Mouse (Mus musculus): ENCODE measurements at regions not wholly inside any gene's neighbourhood (a gene's known extent, or its start where the extent isn't known, plus 50 kb on each side); places are given as distances from the start of the nearest gene placed in this dataset.

DNA sequence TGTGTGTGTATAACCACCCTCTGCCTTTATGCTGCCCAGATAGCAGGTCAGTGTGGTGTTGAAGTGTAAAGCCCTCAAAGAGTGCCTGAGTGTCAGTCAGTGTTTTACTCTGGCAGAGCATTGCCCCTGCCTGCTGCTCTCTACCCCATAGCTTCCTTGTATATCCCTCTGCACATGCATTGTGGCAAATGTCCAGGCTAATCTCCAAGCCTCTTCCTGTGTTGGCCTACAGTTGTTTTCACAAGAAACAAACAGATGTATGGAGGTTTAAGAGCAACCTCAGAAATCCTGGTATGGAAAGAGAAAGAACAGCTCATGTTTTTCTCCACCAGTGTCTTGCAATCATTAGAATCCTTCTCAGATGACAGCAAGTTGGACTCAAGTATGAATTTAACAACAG, 201.0 kb upstream of the Id2 start:
- DNase-seq (ENCODE audit: low spot score), result no peak

DNA sequence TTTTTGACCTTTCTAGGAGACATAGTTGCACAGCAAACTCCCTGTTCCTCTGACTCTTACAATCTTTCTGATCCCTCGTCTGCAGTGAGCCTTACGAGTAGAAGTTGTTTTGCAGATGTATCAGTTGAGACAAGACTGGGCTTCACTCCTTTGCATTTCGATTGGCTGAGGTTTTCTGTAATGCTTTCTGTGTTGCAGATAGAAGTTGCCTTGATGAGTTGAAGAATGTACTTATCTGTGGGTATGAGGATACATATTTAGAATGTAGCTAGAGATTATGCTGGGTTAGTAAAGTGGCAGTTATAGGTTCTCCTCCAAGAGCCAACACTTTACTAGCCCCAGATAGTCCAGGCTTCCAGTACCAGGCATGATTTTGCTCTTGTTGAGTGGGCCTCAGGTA, 199.7 kb upstream of the Id2 start:
- no peak for DNase-seq (ENCODE audit: low spot score)

DNA sequence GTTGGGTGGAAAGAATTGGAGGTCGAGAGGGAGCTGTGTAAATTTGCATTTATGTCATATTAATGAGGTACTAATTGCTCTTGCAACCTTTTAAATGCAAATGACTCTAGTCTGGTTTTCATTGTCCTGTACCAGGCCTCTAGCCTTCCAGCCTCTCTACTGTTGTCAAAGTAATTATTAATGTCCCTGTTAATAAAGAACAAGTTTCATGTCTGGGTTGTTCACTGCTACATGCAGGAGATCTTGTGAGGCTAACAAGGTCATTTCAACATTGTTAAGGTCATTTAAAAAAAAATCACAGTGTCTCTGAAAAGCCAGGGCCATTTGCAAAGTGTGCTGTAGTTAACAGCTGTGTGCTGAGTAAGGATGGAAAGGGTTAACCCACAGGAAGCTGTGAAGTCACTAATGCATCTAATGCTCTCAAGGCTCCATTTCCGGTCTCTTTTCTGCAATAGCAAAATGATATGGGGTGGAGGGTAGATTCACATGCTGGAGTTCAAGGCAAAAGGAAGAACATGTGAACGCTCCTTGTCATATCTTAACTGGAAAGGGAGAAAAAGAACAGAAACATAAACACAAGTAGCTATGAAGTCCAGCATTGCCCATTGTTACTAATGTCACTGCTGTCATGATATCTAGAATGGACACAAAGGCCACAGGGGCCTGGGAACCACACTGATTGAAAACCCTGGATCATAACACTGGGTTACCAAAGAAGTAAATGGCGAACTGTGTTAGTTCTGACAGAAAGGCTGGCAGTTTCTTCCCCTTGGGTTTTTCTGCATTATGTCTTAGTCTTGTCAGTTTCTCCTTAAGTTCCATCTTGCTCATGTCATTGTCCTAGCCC, 197.5 kb upstream of the Id2 start:
- no peak for DNase-seq (ENCODE audit: low spot score)

DNA sequence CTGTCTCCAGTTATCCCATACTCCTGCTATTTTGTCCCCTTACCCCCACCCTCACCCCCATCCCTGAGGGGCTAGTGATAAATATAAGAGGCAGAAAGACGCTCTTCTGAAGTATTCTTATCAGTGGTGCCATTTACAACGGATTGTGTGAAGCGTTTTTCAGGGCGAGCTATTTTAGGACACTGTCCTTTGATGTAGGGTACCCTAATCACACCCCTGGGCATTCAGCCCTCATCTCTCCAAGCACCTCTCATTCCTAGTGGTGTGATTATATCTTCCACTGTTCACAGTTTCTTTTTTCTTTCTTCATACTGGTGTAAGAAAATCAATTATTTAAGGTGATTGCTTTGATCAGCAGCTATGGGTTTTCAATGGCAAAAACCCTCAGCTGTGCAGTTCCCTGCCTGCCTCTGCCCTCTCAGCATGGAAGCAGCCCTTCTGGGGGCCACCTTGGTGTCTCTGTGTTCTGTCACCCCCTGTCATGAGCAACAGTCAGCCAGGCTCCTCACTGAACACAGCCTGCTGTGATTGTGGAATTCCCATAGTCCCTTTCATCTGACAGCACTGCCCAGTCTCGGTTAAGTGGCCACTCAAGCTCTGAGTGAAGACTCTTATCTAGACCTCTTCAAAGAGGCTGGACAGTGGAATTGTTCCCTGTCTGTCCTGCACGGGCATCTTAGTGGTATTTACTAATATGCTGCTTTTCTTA, 196.7 kb upstream of the Id2 start:
- DNase-seq (ENCODE audit: low spot score), result no peak

DNA sequence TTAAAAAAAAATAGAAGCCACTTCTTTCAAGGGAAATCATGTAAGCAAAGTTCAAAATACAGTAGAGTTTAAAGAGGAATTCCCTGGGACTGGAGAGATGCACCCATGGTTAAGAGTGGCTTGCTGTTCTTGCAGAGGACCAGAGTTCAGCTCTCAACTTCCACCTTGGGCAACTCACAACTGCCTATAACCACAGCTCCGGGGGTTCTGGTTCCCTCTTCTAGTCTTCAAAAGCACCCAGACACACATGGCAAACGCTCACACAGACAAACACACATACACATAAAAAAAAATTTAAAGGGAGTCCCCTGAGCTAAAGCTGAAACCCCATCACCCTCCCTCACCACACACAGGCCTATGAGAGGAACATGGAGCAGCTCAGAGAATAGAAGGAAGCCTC, 192.4 kb upstream of the Id2 start:
- no peak for DNase-seq (ENCODE audit: low spot score)

DNA sequence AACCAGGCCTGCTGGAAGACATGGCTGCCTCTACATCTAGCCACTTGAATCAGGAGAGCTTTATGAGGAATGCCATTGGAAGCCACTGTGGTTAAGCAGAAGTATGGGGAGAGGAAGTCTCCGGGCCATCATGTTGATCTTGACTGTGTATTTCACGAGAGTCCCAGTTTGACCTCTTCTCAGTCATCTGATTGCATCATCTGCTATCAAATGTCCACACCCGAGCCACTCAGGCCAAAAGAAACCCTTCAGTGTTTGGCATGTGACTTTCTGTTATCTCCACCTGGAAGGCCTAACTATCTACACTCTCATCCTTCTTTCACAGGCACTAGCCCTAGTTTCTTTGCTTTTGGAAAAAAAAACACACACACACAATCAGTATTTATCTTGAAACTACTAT, 186.9 kb upstream of the Id2 start:
- no peak for DNase-seq (ENCODE audit: low spot score)

DNA sequence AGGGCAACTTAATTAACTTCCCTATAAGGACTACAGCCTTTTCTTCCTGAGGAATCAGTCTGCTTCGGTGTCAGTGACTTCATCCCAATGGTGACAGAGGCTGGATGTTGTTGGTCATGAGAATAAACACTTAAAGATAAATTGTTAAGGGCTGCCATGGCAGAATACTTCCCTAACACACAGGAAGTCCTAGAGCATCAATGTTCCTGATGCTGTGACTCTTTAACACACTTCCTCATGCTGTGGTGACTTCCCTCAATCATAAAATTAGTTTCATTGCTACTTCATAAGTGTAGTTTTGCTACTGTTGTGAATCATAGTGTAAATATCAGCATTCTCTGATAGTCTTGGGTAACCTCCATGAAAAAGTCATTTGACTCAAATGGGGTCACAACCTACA, 184.5 kb upstream of the Id2 start:
- DNase-seq (ENCODE audit: low spot score), result no peak

DNA sequence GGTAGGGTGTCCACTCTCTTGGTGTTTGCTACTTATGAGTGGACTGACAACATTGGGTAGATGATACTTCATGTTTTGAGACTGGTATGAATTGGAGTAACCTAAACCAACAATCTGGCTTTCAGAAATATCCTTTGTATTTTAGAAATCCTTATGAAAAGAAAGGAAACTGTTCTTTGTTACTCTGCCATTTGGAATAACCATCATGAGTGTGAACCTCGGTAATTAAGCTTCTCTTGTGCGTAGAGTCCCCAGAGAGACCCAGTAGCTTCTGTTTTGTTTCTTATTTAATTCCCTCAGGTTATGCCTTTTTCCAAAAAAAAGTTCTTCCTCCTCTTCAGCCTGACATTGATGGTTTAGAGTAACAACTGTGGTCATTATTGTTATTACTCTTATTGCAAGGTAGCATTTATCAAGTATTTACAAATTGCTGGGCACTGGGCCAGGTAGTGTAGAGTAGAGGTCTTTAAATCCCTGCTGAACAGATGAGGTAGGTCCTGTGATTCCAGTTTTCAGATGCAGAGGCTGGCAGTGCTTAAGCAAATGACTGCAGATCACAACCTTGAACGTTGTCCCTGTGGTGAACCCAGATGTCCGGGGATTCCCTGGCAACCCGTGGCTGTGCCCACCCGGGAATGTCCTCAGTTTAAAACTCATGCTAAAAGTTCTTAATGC, 176.8 kb upstream of the Id2 start:
- no peak for DNase-seq (ENCODE audit: low spot score)

DNA sequence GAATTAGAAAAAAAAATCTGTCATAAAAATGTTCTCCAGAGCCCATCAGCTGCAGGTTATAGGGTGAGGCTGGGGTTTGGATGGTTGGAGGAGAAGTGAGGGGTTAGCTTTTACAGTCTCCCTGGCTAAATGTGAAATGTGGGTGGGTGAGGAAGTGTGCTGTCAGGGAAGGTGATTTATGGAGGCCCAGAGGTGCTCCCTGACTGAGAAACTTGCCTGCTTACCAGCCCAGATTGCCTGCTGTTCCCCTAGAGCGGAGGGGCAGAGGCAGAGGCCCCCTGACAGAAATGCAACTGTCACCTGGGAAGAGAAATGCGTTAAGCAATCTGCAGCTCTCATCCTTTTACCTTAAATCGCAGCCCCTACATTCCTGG, 175.8 kb upstream of the Id2 start:
- DNase-seq (ENCODE audit: low spot score), result no peak

DNA sequence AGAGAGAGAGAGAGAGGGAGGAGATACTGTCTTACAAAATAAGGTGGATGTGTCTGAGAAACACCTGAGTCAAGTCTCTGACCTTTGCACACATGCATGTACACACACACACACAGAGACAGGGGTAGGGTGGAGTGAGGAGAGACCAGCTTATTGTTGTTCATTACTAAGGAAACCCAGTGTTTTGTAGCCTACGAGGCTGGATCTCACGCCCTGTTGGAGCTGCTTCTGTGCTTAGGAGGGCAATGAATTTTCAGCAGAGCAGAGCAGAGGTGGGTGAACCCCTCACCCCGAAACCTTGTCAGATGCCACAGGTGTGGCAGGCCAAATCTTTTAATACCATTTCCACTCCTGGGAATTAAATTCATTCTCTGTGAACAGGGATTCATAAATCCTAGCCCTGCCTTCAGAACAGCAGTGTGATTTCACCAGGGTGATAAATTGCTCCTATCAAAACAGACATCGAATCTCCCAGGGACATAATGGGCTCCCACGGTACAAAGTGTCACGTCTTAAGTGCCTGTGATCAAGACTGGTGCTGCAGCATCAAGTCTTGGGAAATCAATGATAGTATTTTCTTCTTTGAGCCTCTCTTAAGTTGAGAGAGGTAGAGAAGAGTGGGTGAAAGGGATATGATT, 175.3 kb upstream of the Id2 start:
- DNase-seq (ENCODE audit: low spot score), result no peak

DNA sequence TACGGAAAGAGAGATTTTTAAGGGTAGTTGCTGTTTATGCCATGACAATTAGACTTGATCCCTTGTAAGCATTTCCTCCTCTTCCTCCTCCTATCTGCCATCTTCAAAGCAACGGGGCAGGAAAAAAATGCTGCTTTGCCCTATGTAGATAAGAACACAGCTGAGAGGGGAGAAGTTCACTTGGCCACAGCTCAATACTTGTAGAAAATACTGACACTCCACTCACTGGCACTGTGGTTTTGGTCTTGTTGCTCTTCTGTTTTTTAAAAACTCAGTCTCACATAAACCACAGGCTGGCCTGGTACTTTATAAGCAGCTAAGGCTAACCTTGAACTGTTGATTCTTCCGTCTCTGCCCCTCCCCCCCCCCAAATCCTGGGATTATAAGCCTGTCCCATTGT, 172.9 kb upstream of the Id2 start:
- DNase-seq (ENCODE audit: low spot score), result no peak

DNA sequence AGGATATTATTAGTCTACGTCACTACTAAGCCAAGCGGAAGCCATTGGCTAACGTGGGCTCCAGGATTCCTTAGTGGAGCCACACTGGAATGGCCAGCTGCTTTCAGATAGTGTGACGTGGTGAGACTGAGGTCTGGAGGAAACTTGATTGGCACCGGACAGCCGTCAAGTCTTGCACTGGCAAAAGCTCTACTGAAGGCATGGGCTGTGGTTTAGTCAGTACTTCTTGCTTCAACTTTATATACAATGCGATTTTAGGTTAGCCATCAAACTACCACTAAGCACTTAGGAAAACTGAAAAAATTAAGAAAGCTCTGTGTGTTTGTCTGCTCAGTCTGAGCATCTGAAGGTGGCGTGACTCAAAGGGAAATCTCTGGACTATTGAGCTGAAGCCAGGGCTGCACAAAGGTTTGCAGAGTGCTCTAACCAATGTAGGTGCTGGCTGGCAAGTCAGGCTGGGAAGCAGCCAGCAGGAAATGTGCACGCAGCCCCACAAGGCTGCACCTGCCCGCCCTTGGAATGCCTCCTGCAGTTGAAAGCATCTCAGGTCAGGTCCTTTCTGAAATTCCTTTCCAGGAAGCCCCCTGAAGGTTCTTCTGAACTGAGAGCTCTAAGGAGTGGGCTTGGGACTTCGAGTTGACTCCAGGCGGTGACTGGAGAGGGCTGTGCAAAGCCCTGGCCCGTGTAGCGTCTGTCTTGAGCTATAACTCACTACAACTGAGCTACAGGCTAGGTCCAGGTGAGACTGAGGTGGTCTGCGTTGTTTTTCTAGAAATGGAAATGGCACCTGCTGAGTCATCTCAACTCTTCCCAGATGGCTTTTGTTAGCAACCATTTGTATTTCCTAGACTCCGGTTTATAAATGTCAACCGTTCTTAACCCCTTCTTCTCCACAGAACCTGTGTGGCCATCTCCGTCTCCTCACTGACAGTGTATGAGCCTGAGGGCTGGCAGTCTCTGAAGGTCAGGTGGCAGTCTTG, 172.2 kb upstream of the Id2 start:
- DNase-seq (ENCODE audit: low spot score), result no peak

DNA sequence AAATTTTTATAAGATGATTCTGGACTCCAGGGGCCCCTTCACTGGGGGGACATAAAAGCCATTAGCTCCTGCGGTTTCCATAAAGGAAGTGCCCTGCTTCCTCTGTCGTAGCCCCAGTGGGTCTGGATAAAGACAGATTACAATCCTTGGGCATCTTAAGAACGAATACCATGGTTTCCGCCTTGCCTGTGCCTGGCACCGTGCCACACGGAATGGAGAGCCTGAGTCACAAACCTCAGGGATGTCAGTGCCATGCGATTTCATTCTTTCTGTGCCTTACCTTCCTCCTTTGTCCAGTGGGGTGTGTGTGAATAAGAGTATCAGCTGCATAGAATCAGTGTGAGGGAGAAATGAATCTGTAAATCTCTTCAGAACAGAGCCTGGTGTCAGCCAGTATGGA, 171.4 kb upstream of the Id2 start:
- DNase-seq (ENCODE audit: low spot score), result no peak

DNA sequence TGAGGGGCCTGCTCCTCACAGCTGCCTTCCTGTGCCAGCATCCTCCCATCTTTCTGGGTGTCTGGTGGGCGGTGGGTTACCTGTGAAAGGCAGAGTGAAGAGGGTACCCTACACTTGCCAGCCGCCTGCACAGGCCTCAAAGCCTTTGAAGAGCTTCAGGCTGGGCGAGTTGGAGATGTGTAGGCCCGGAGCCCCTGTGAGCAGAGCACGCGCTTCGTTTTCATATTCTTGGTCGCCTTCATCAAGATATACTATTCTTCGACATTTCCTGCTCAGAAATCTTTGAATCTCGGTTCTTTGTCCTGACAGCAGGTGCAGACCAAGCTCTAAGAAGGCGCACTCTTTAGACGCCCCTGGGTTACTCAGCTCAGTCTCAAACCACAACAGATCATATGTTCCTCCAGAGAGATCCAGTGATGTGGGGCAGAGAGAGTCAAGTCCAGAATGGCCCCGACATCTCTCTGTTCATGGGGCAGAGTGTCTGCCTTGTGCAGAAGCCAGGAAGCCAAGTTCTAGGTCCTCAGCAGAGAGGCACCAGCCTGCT, 170.7 kb upstream of the Id2 start:
- no peak for DNase-seq (ENCODE audit: low spot score)

DNA sequence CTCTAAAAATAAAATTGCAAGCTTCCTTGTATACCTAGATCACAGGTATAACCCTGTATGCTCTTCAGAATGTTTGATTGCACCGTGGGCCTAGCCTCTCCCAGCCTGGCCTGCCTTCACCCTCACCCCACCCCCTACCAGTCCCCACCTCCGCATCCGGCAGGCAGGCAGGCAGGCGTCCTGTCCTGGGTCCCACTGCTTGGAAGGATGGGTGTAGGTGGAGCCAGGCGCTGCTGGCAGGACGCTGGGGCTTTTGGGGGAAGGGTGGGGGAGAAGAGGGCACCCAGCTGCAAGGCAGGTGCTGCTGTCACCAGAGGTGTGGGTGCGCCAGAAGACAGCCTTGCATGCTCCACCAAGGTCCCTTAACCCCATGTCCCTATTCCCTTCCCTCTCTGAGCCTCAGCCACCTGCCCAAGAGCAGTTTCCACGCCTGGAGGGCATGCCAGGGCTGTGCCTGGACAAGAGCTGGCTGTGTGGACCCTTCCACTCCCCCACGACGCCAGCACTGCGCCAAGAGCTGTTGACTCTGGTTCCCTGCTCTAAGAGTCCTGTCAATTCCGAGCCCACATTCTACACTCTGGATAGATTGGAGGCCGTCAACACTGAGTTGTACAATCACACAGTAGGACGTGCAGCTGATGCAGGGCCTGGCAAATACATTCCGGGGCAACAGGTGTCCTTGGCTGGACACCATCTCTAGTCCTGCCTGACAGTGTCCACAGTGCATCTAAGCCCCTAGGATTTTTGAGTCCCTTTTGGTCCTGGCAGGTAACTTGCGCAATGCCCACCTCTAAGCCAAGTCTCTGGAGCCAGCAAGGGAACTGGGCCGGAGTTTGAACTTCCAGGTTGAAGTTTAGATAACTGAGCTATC, 170.0 kb upstream of the Id2 start:
- DNase-seq (ENCODE audit: low spot score), result no peak

DNA sequence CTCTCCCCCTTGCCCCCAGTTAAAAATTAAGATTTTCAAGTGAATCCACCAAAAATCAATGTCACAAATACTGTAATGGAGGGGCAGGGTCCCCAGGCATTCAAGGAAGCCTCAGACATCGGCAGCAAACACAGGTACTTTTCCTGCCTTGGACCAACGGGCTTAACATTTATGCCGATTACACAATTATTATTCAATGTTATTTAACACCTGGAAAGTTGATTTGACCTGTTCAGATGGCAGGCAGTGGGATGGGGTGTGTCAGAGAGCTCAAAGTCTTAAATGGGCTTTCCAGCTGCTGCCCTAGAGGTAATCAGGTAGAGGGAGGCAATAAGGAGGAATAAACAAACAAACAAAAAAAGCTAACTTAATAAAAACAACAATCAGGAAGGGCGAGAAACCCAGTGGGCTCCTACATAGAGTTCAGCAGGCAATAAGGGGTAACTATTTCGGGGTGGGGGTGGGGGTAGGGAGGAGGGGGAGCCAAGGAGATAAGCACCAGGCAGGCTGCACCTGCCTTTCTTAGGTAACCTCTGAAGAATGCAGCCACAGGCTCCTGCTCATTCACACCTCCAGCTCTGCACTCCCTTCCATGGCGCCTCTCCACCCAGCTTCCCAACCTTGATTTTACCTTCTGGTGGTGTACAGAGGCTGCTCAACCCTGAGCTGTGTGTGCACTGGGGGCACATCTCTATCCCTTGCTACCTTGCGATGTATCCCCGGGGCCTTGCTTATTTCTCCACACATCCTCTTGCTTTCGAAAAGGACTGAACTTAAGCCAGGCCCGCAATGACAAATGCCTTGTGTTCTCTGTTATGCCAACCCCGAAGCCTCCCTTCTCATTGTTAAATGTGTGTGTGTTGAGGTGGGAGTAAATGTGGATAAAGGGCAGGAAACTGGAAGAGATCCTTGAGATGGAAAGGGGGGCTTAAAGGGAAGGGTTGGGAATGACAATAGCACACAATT, 168.9 kb upstream of the Id2 start:
- no peak for DNase-seq (ENCODE audit: low spot score)

DNA sequence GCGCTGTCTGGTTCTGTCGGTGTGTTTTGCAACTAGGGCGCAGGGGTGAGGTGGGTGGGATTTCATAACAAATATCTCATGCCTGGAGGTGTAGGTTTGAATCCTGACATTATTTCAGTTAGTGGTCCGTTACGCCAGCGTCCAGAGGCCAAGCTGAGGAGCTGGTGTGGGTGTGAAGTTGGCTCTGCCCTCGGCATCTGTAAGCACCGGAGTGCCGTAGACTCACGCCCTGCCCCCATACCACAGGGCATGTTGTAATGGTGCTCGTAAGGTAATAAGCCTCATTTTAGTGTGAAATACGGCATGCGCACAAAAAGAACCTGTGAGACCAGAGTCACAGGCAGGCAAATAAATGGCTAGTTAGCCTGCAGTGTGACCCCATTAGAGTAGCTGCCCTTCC, 168.1 kb upstream of the Id2 start:
- DNase-seq (ENCODE audit: low spot score), result no peak

DNA sequence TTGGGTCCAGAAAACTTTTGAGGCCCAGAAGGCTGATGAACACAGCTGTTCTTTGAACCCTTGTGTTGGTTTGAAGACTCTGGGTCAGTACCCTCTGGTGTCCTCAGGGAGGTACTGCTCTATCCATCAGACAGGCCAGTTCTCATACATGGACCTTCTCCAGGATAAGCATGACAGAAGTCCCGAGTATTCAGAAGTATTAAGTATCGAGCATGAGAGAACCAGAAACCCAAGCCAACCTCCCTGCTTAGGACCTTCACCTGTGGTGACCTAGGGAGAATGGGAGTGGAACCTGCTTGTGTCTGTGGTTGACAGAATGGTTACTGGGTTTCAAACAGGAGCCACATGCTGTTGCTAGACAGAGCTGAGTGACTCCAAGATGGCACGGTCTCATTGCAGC, 167.5 kb upstream of the Id2 start:
- no peak for DNase-seq (ENCODE audit: low spot score)

DNA sequence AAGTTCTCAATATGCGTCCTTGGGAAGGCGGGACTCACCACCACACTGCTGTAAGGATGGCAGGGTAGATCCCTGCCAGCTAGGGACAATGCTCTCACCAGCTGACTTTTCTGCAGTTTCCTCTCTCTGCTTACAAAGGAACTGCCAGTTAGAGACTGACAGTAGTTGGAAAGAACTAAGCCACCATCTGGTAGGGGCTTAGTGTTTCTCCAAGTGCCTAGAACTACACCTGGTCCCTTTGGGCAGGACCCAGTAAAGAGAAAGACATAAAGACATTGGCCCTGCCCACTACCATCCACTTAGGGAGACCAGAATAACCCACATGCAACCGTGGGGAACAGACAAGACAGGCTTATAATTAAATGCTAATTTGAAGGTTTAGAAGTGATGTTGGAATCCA, 165.5 kb upstream of the Id2 start:
- no peak for DNase-seq (ENCODE audit: low spot score)
